8 mouse cellular contexts compared by ENCODE assay signal in genomic region chr13:73764256-73764775, GRCm38 (mm10). TPM values are rescaled to one million over a fixed set of nuclear protein-coding genes. Genes with fewer than 3 reads are reported as not detected.
A peak's percentile ranks its signal among the peaks of the same experiment; 100 is the strongest.
DNase-seq lines count a peak whose midpoint lies in the region; ATAC-seq and TF ChIP-seq lines count a peak whose summit lies in the region.

No protein-coding gene starts in this region.

- H3K4me3 ChIP-seq in hindbrain, embryonic 12.5 days: peak overlapping the region; percentile 62
- H3K4me3 ChIP-seq in limb, embryonic 14.5 days (replicated peaks; ENCODE audit: low read length): peak overlapping the region; percentile 78
- H3K4me3 ChIP-seq in neural tube, embryonic 13.5 days: peak overlapping the region; percentile 65

- peaks cover 46% of the 10 kb centered on the region for H3K4me1 ChIP-seq in hindbrain, embryonic 12.5 days
- H3K4me1 ChIP-seq in limb, embryonic 14.5 days (ENCODE audit: control insufficient read depth, insufficient read depth, low read length): peaks cover 21% of the 10 kb centered on the region
- peaks cover 48% of the 10 kb centered on the region for H3K4me1 ChIP-seq in neural tube, embryonic 13.5 days (replicated peaks)

- 0 out of 2 replicates have a peak, but pooled peaks cover 2% of the 10 kb centered on the region for H3K36me3 ChIP-seq in hindbrain, embryonic 12.5 days
- peaks cover 5% of the 10 kb centered on the region for H3K36me3 ChIP-seq in limb, embryonic 14.5 days (ENCODE audit: control insufficient read depth, insufficient read depth, low read length)
- H3K36me3 ChIP-seq in neural tube, embryonic 13.5 days: no peaks in the 10 kb centered on the region

- WGBS in hindbrain, embryonic 12.5 days: under 1% methylated on average over 11 of the region's 11 CpGs
- WGBS in limb, embryonic 14.5 days: 2% methylated on average over 11 of the region's 11 CpGs
- under 1% methylated on average over 11 of the region's 11 CpGs for WGBS in neural tube, embryonic 13.5 days

- H3K4me2 ChIP-seq in hindbrain, embryonic 12.5 days (replicated peaks): peak overlapping the region; percentile 83
- peak overlapping the region; percentile 80 for H3K4me2 ChIP-seq in limb, embryonic 14.5 days (replicated peaks; ENCODE audit: low read depth, low read length, severe bottlenecking)
- peak overlapping the region; percentile 89 for H3K4me2 ChIP-seq in neural tube, embryonic 13.5 days

- H3K27ac ChIP-seq in hindbrain, embryonic 12.5 days: peak overlapping the region; percentile 40; the same call in 1 of the 2 replicates
- peak overlapping the region; percentile 41 for H3K27ac ChIP-seq in limb, embryonic 14.5 days (replicated peaks; ENCODE audit: low read depth, low read length)
- 0 out of 2 replicates have a peak overlapping the region, but pooled peaks have one; percentile 23 for H3K27ac ChIP-seq in neural tube, embryonic 13.5 days (replicated peaks)

- peak; percentile 29; the same call in 1 of the 2 replicates for ATAC-seq in hindbrain, embryonic 12.5 days (ENCODE audit: low FRiP score)
- no peak for ATAC-seq in limb, embryonic 14.5 days (ENCODE audit: low FRiP score, low read depth)
- ATAC-seq in neural tube, embryonic 13.5 days (ENCODE audit: low read depth): peak; percentile 33; the same call in 1 of the 2 replicates

- peak; percentile 56 to 76 for DNase-seq in adrenal gland, adult (ENCODE audit: inconsistent age in 2 of 2, low spot score in 1 of 2)
- no peak for DNase-seq in adrenal gland, adult 8-10 months
- DNase-seq in embryo, embryonic 10.5 days (ENCODE audit: low spot score): peak; percentile 76
- DNase-seq in limb, embryonic 14.5 days (ENCODE audit: low spot score): peak; percentile 21
- DNase-seq in right cerebral cortex, postnatal 36 days (ENCODE audit: low spot score in 2 of 2): no peak
- no peak for DNase-seq in cerebellum, postnatal 25 days

- peak overlapping the region; percentile 76 for H3K9ac ChIP-seq in hindbrain, embryonic 12.5 days
- peak overlapping the region; percentile 80 for H3K9ac ChIP-seq in limb, embryonic 14.5 days (ENCODE audit: low read depth, low read length, severe bottlenecking)
- H3K9ac ChIP-seq in neural tube, embryonic 13.5 days: peak overlapping the region; percentile 80

- H3K9me3 ChIP-seq in hindbrain, embryonic 12.5 days (replicated peaks): no peaks in the 10 kb centered on the region
- no peaks in the 10 kb centered on the region for H3K9me3 ChIP-seq in limb, embryonic 14.5 days (ENCODE audit: control insufficient read depth, low read length)
- H3K9me3 ChIP-seq in neural tube, embryonic 13.5 days: no peaks in the 10 kb centered on the region

- TF ChIP-seq POLR2A in limb, embryonic 14.5 days (IDR thresholded peaks at IDR 0.05; ENCODE audit: borderline replicate concordance, extremely low read depth, insufficient read depth, insufficient read length): no peak

- no peaks in the 10 kb centered on the region; the same call in 1 of the 2 replicates for H3K27me3 ChIP-seq in hindbrain, embryonic 12.5 days
- H3K27me3 ChIP-seq in limb, embryonic 14.5 days (ENCODE audit: control insufficient read depth, insufficient read depth, low read length): no peaks in the 10 kb centered on the region
- no peaks in the 10 kb centered on the region for H3K27me3 ChIP-seq in neural tube, embryonic 13.5 days

RNA-seq across cellular contexts. Expression of gene Slc12a7, which starts 31.4 kb away (rescaled TPM):
- total RNA-seq in adrenal gland, adult 8-10 months (2022): 10 to 100 TPM; 42.4 to 95.1 (median 62.1) TPM
- 35.9 and 39.3 TPM in 2 replicates for polyA plus RNA-seq in hindbrain, embryonic 12.5 days (2016; fragmentation: Nextera tagmentation; extraction: Ambion mirVana)
- polyA plus RNA-seq in limb, embryonic 14.5 days (2012; rRNA removed): 32.8 and 45.4 TPM in 2 replicates
- polyA plus RNA-seq in limb, embryonic 14.5 days (2014; fragmentation: Nextera tagmentation; extraction: Ambion mirVana): 16.5 and 19.7 TPM in 2 replicates
- polyA plus RNA-seq in neural tube, embryonic 13.5 days (2015; fragmentation: Nextera tagmentation; extraction: Ambion mirVana): 13.4 and 13.6 TPM in 2 replicates

RNA-seq across cellular contexts. Expression of gene Slc6a19, which starts 59.7 kb away (rescaled TPM):
- total RNA-seq in adrenal gland, adult 8-10 months (2022): under 1 TPM in 3 of 4 experiments, not detected in 1; 0.09 to 0.70 (median 0.35) TPM
- 0.17 and 0.26 TPM in 2 replicates for polyA plus RNA-seq in hindbrain, embryonic 12.5 days (2016; fragmentation: Nextera tagmentation; extraction: Ambion mirVana)
- polyA plus RNA-seq in limb, embryonic 14.5 days (2012; rRNA removed): 0.06 TPM in 1 of 2 replicates, not detected in the other
- polyA plus RNA-seq in limb, embryonic 14.5 days (2014; fragmentation: Nextera tagmentation; extraction: Ambion mirVana): not detected in 2 replicates
- 0.56 and 0.72 TPM in 2 replicates for polyA plus RNA-seq in neural tube, embryonic 13.5 days (2015; fragmentation: Nextera tagmentation; extraction: Ambion mirVana)

Comparison
In these comparisons a context has a peak if more than half of its experiments do, and no peak if none do; other contexts are left out.
1. DNase-seq: peak in adrenal gland, adult (2 of 2), embryo, embryonic 10.5 days (single experiment) and limb, embryonic 14.5 days (single experiment); none in adrenal gland, adult 8-10 months (single experiment), right cerebral cortex, postnatal 36 days (0 of 2) and cerebellum, postnatal 25 days (0 of 2).
2. Peak in every context shown above with its lines, with median percentiles within 50 percentile points of each other: H3K27ac ChIP-seq, H3K4me2 ChIP-seq, H3K4me3 ChIP-seq and H3K9ac ChIP-seq.